Mouse (Mus musculus): ENCODE data around the gene Higd1c.
"Not testable (repeated sequence)": the region's sequence is repeated elsewhere in the genome, so short reads cannot be mapped to it uniquely, and the experiment has no call there.

Higd1c gene

GRCm38 (mm10) chr15:100410918-100411672 lies 46.8 kb downstream of the Higd1c start:
- DNase-seq (ENCODE audit: low spot score in 2 of 2): no peak

DNA sequence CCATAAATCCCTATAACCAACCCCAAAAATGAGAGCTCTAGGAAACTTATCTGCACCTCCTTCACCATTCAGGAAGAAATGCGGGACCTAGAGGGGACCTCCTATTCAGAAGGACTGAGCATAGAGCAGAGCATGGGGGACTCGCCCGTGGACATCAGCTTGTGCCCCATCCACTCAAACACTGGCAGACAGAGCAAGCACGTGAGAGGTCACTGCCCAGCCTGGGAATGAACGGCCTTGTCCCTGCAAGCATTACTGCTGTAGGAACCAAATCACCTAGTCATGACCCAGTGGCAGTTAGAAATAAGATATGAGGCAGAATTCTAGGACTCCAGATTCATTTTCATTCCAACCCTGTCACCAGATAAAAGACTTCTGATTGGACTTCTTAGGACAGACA lies 47.4 kb downstream of the Higd1c start:
- DNase-seq (ENCODE audit: low spot score in 2 of 2): no peak

DNA sequence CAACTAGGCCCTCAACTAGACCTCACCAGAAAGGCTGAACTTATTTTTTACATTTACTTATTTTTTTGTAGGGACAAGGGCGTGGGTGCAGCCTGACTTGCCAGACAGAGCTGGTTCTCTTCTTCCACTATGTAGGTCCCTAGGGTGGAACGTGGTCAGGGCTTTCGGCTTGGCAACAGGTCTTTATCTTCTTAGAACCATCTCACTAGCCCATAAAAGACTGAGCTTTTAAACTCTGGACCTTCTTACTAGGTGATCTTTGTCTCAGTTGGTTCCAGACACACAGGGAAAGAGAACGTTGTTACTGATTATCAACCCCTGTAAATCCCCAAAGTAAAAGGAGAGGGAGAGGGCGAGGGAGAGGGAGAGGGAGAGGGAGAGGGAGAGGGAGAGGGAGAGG lies 49.0 kb downstream of the Higd1c start:
- no peak for DNase-seq (ENCODE audit: low spot score in 2 of 2)

GRCm38 (mm10) chr15:100414011-100414410 lies 49.7 kb downstream of the Higd1c start:
- peak; percentile 69 to 74 for DNase-seq (ENCODE audit: low spot score in 2 of 2)

GRCm38 (mm10) chr15:100414942-100415341 lies 50.6 kb downstream of the Higd1c start:
- DNase-seq (ENCODE audit: low spot score in 2 of 2): no peak

GRCm38 (mm10) chr15:100415684-100416083 lies 51.3 kb downstream of the Higd1c start:
- DNase-seq (ENCODE audit: low spot score in 2 of 2): no peak

- DNase-seq (ENCODE audit: low spot score in 2 of 2): peak in 1 of 2 experiments; percentile 19
These were observed 53.6 kb downstream of the Higd1c start for GRCm38 (mm10) chr15:100417854-100418450.

- DNase-seq (ENCODE audit: low spot score in 2 of 2): no peak
These were observed 55.0 kb downstream of the Higd1c start for GRCm38 (mm10) chr15:100419311-100419710.

- no peak for DNase-seq (ENCODE audit: low spot score in 2 of 2)
These were observed 55.8 kb downstream of the Higd1c start for GRCm38 (mm10) chr15:100419901-100420745.

DNA sequence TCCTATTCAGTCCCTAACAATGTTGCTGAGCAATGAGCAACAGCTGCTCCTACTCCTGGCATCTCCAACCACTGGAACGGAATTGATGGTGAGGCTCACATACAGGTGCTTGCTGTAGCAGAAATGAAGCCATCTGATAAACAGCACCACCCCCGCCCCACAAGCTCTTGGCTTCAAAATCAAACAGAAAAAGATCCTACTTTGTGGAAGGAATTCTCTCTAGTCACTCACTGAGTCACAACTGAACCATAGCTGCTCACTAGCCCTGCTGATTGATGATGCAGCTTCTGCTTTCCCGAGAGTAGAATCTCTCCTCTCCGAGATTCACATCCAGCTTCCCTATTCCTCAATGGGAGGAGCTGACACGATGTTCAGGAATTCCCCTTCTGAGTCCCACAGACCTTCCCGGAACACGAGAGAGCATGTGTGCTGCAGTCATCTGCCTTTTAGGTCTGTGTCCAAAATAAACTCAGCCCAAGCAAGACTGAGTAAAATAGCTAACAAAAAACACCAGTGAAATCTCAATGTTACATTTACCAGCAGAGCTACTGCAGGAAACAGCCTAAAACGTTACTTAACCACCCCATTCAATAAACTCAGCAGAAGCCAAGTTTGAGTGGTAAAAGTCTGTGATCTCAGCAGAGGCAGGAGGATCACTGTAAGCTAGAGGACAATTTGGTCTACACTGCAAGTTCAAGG lies 56.9 kb downstream of the Higd1c start:
- DNase-seq (ENCODE audit: low spot score in 2 of 2): no peak

DNA sequence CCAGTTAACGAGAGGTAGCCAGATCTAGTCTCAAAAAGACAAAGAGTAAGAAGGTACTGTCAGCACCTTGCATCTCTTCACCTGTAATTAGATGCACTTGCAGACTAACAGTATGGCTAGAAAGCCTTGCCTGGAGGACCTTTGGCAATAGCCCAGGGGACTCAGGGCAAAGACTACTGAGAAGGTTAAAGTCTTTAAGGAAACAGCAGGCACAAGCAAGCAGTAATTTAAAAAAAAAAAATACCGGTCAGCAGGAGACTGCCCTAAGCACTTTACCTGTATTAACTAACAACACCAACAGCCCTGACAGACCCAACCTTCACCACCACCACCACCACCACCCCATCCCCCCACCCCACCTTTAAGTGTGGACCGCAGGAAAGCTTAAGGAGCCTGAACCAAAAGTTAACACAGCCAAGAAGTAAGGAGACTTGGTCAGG lies 57.4 kb downstream of the Higd1c start, which contains the start of gene Gm5475:
Gm5475 (plus strand) TSS at position 390 of the 440 bp plus-strand sequence.
- DNase-seq (ENCODE audit: low spot score in 2 of 2): not testable (repeated sequence)

- DNase-seq (ENCODE audit: low spot score in 2 of 2): peak in 1 of 2 experiments; percentile 16
These were observed 58.1 kb downstream of the Higd1c start for GRCm38 (mm10) chr15:100422476-100422875.

DNA sequence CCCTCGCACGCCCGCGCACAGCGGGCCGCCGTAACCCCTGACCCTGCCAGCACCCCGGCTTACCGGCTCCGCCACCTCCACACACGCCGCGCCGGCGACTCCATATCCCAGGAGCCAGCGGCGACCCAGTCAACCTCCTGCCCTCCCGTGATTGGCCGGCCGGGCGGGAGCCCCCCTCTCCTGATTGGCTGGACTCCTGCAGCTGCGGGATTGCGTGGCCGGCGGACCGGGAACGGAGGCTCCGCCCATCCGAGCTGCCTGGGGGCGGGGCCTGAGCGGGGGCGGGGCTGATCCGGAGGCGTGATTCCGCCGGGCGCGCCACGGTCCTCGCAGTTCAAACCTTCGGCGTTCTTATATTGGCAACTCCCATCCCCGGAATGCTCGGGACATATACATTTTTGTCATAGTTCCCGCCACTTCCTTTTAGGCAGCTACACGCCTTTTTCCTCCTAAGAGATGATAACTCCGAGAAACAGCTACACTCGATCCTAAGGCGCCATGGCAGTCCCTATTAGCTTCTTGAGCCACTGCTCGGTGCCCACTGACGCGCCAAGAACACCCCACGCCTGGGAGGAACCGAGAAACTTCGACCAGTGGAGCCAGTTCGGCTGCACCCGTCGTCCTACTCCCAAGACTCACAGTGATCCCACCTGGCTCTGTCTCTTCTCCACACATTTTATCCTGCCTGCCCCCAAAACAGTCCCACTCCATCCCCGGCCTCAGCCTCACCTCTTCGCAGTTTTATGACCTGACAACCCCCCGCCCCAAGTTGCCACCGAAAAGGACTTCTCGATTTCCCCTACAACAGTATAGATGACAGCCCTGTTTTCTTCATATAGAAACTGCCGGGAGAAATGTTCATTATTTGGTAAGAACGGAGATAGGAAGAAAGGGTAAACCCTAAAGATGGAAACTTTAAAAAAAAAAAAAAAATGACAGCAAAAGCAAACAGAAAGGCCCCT lies 58.8 kb downstream of the Higd1c start:
- DNase-seq (ENCODE audit: low spot score in 2 of 2): peak; percentile 94 to 95

DNA sequence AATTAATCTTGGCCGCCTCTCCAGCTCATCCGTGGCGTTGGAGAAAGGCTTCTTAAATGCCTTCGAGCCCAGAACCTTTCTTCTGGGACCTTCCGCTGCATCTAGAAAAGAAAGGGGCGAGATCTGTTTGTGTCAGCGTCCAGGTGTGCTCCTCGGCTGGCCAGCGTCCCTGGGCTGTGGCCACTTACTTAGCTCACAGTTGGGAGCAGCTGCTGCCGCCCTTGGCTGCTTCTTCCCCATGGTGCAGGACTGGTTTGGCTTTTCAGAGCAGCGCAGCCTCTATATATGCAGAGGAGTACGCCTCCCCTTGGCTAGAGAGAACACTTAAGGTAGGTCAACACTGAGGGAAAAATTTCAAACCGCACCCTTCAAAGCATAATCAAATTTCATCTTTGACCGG lies 59.6 kb downstream of the Higd1c start:
- no peak for DNase-seq (ENCODE audit: low spot score in 2 of 2)

GRCm38 (mm10) chr15:100424396-100425122 lies 60.2 kb downstream of the Higd1c start, which contains the start of gene Slc11a2:
TSS of gene Slc11a2 (minus strand) at chr15:100425072.
- DNase-seq (ENCODE audit: low spot score in 2 of 2): no peak

DNA sequence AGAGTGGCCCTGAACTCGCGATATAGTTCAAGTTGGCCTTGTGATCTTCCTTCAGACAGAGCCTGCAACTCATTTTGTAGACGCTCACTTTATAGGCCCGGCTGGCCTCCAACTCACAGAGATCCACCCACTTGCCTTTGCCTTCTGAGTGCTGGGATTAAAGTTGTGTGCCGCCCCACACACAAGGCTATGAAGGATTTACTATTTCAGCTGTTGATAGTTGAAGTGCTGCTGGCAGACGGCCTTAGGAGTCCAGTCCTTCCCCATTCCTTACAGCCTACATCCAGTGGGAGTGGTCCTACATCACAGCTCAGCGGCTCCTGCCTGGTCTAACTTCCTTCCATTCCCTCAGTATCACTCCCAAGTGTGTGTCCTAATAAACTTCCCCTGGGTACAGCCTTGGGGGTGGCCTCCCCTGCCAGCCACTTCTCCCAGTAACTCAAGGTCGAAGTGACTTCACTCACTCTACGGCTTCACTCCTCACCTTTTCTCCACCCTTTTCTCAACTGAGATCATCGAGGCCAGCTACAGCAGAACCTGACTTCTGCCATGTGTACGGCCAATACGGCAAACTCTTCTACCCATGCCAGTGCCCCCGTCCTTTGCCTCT lies 64.1 kb downstream of the Higd1c start:
- no peak for DNase-seq (ENCODE audit: low spot score in 2 of 2)

GRCm38 (mm10) chr15:100429959-100430565 lies 65.7 kb downstream of the Higd1c start:
- DNase-seq (ENCODE audit: low spot score in 2 of 2): no peak

DNA sequence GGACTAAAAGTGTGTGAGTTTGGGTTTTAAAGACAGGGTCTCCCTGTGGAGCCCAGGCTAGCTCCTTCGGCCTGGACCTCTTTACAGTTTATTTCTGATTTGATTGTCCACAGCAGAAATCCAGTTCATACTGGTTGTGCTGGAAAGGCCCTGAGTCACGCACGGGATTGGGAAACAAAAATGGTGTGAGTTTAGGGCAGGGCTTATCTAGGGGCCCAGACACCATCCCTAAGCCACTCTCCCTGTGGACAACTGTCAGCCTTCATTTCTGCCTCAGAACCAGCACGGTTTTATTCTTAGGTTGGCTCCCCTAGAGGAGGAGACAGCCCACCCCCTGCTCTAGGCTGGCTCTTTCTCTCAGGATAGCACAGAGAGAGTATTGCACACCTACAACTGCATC lies 68.9 kb downstream of the Higd1c start:
- DNase-seq (ENCODE audit: low spot score in 2 of 2): no peak

Measured in thymus, postnatal 10 days (tissue).